Comparison of ENCODE assay signal across 23 mouse cellular contexts in the genomic region with DNA sequence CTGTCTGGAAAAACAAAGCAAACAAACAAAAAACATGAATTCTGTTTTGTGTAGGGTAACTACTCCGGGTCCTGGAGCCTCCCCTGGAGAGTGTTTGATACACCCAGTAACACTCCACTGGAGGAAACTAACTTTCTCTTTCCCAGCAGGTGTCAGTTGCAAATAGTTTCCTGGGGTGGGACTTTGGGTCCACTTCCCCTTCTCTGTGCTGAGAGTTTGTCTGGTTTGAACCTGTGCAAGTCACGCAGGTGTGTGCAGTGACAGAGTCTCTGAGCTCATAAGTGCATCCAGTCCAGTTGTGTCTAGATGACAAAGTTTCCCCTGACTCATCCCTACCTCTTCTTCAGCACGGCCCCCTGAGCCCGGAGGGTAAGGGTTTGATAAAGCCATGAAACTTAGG. TPM values are rescaled to one million over a fixed set of nuclear protein-coding genes. Genes with fewer than 3 reads are reported as not detected.
DNase-seq lines count a peak whose midpoint lies in the region; ATAC-seq and TF ChIP-seq lines count a peak whose summit lies in the region.
"Had no signal": no experiment of that assay in that cellular context is flagged by ENCODE, and none has a peak within 500 bp of the region (broad histone marks: within the 10 kb centered on the region; RNA-seq: fewer than 3 reads in every experiment).

No protein-coding gene starts in this region.

- peak; percentile 86 for ATAC-seq in megakaryocyte, adult 5-6 weeks (ENCODE audit: poor library complexity, severe bottlenecking)
- no peak for ATAC-seq in liver, postnatal 0 days
- ATAC-seq: CD4-positive, CD25-positive, alpha-beta regulatory T cell, adult 4 months; forebrain, embryonic 16.5 days; hindbrain, postnatal 0 days; Patski had no signal

- no peak overlapping the region for H3K4me2 ChIP-seq in liver, postnatal 0 days (ENCODE audit: low read depth, low read length)
- H3K4me2 ChIP-seq: embryonic facial prominence, embryonic 13.5 days; forebrain, embryonic 12.5 days; heart, embryonic 15.5 days; hindbrain, embryonic 13.5 days had no signal

- H3K27ac ChIP-seq in liver, postnatal 0 days (ENCODE audit: low read depth) = no peak overlapping the region
- H3K27ac ChIP-seq: embryonic facial prominence, embryonic 13.5 days; forebrain, embryonic 12.5 days; heart, embryonic 10.5 days; heart, embryonic 15.5 days; hindbrain, embryonic 13.5 days; hindbrain, postnatal 0 days had no signal

- no peaks in the 10 kb centered on the region for H3K9me3 ChIP-seq in liver, postnatal 0 days (ENCODE audit: low read length)
- H3K9me3 ChIP-seq: embryonic facial prominence, embryonic 13.5 days; forebrain, embryonic 12.5 days; heart, embryonic 10.5 days; heart, embryonic 15.5 days; hindbrain, embryonic 13.5 days had no signal

- no peaks in the 10 kb centered on the region for H3K36me3 ChIP-seq in liver, postnatal 0 days (replicated peaks; ENCODE audit: insufficient read depth, low read length)
- H3K36me3 ChIP-seq: embryonic facial prominence, embryonic 13.5 days; forebrain, embryonic 12.5 days; heart, embryonic 10.5 days; heart, embryonic 15.5 days; hindbrain, embryonic 13.5 days had no signal

- no peak for TF ChIP-seq CTCF in liver, postnatal 0 days (IDR thresholded peaks at IDR 0.05; ENCODE audit: low read depth)

- no peak overlapping the region for H3K4me3 ChIP-seq in liver, postnatal 0 days (ENCODE audit: low read depth, low read length)
- H3K4me3 ChIP-seq: embryonic facial prominence, embryonic 13.5 days; forebrain, embryonic 12.5 days; heart, embryonic 10.5 days; heart, embryonic 15.5 days; hindbrain, embryonic 13.5 days had no signal

- H3K9ac ChIP-seq in liver, postnatal 0 days (replicated peaks) = no peak overlapping the region
- H3K9ac ChIP-seq: embryonic facial prominence, embryonic 13.5 days; forebrain, embryonic 12.5 days; heart, embryonic 15.5 days; hindbrain, embryonic 13.5 days had no signal

- peak; percentile 11 for DNase-seq in thymus, postnatal 0 days (ENCODE audit: low spot score)
- no peak for DNase-seq in thymus, postnatal 14 days
- peak; percentile 60 for DNase-seq in R1 (ENCODE audit: low read depth, low spot score)
- no peak for DNase-seq in gastrocnemius, postnatal 36 days
- no peak for DNase-seq in retina, postnatal 1 day
- DNase-seq in liver, postnatal 0 days = no peak
- DNase-seq: adrenal gland, adult 8-10 months; cerebellum, adult 11-12 months; cerebellum, adult 9-10 months; cerebellum, postnatal 25 days; gastrocnemius, postnatal 14 days; heart, adult 18-20 months; heart, postnatal 14 days had no signal

- H3K27me3 ChIP-seq in liver, postnatal 0 days (ENCODE audit: insufficient read depth, low read length) = no peaks in the 10 kb centered on the region
- H3K27me3 ChIP-seq: heart, embryonic 15.5 days had no signal

- TF ChIP-seq EP300 in liver, postnatal 0 days (IDR thresholded peaks at IDR 0.05; ENCODE audit: low read depth) = no peak

- intact Hi-C loops in gastrocnemius, postnatal 36 days (cut with DNase I) = no loop called here

- no peaks in the 10 kb centered on the region for H3K4me1 ChIP-seq in liver, postnatal 0 days (ENCODE audit: insufficient read depth)
- H3K4me1 ChIP-seq: embryonic facial prominence, embryonic 13.5 days; forebrain, embryonic 12.5 days; heart, embryonic 10.5 days; heart, embryonic 15.5 days; hindbrain, embryonic 13.5 days had no signal

- WGBS in liver, postnatal 0 days (ENCODE audit: insufficient replicate concordance) = 40% methylated on average over 4 of the region's 4 CpGs

RNA-seq across cellular contexts. Expression of gene Pex7, which starts 6.3 kb away (rescaled TPM):
- polyA plus RNA-seq in thymus, postnatal 0 days (2015; fragmentation: Nextera tagmentation; extraction: Ambion mirVana) = 67.6 and 82.6 TPM in 2 replicates
- 36.0 and 47.6 TPM in 2 replicates for total RNA-seq in megakaryocyte, adult 5-6 weeks (2015)
- total RNA-seq in megakaryocyte, adult 5-6 weeks (2017) = 13.5 and 19.5 TPM in 2 replicates
- 10 to 100 TPM; 18.2 to 20.0 TPM for total RNA-seq in gastrocnemius, postnatal 36 days (2021)
- polyA plus RNA-seq in liver, postnatal 0 days (2015; fragmentation: Nextera tagmentation; extraction: Ambion mirVana) = 51.4 and 58.5 TPM in 2 replicates

RNA-seq across cellular contexts. Expression of gene Map3k5, which starts 20.5 kb away (rescaled TPM):
- polyA plus RNA-seq in thymus, postnatal 0 days (2015; fragmentation: Nextera tagmentation; extraction: Ambion mirVana) = 2.8 and 3.3 TPM in 2 replicates
- 25.4 and 37.0 TPM in 2 replicates for total RNA-seq in megakaryocyte, adult 5-6 weeks (2015)
- 36.7 and 42.4 TPM in 2 replicates for total RNA-seq in megakaryocyte, adult 5-6 weeks (2017)
- total RNA-seq in gastrocnemius, postnatal 36 days (2021) = 1 to 10 TPM; 6.3 to 6.7 TPM
- polyA plus RNA-seq in liver, postnatal 0 days (2015; fragmentation: Nextera tagmentation; extraction: Ambion mirVana) = 1.1 and 1.4 TPM in 2 replicates

Comparison
In these comparisons a context has a peak if more than half of its experiments do, and no peak if none do; other contexts are left out.
1. DNase-seq: peak in thymus, postnatal 0 days (single experiment) and R1 (single experiment); none in thymus, postnatal 14 days (single experiment), gastrocnemius, postnatal 36 days (0 of 2), retina, postnatal 1 day (single experiment) and liver, postnatal 0 days (single experiment).